Mouse (Mus musculus) inflammation-experienced regulatory T-cells, adult 6 months (primary cell): Measurements from ENCODE around the gene Mns1. TPM values are rescaled to one million over a fixed set of nuclear protein-coding genes. Genes with fewer than 3 reads are reported as not detected.
"Not testable (repeated sequence)": the region's sequence is repeated elsewhere in the genome, so short reads cannot be mapped to it uniquely, and the experiment has no call there.

Experiments used
- ATAC-seq: one replicate; pipeline ENCODE4 v1.8.0; 2017
- polyA plus RNA-seq, 3 experiments: library from polyadenylated mRNA; unstranded; fragments of 100-300 nt; shearing (Covaris generic); gene quantifications; one replicate each; pipeline ENCODE4 v1.2.1; 2017

Mns1 gene
- polyA plus RNA-seq, 3 experiments from 2014 or later, result 15.0 to 47.1 (median 15.9) TPM

DNA sequence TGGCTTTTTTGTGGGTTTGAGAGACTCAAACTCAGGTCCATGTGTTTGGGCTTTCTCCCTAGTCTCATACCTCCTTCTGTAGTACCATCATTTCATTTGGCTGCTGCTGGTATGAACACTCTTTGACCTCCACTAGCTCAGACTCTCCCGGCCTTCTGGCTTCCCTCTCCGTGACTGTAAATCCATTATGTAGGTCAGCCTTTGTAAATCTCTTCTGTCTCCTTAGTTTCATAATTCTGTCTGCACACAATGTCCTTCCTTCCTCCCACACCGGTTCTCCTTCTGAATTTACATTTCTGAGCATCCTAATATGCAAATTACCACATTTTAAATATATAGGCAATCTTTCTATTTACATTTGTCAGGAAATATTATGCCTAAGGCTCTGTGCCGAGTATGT is 9.9 kb upstream of the Mns1 start:
- no peak for ATAC-seq

DNA sequence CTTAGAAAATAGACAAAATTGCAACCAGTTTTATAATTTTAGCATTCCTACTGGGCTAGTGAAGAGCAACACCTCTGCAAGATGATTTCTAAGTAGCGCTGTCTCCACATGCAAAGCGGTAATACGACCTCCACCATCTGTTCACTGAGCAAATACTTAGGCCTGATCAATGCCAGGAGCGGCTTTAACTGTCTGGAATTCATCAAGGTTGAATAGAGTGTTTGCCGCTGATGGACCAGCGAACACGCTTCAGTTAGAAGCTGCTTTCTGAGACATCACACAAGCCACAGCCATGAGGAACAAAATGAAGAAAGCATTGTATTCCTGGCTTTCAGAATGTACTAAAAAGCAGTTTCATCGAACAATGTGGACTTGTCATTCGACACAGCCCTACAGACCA is 2.9 kb upstream of the Mns1 start:
- ATAC-seq, result no peak

DNA sequence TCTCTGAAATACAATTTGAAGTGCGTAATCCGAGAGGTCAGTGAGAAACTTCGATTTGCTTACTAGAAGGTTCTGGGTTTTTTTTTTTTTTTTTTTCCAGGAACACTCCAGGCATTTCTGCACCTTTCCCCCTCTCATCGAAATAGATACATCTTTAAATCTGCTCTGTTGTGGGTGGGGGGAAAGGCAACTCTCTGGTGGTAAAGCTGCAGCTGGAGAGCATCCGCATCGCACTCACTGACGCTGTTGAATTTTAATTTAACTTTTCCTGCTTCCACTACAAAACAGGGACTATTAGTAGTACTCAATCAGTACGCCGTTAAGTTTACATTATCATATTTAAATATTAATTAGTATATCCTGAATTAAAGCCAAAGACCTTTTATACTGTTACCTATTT is 938 bp downstream of the Mns1 start:
- no peak for ATAC-seq

DNA sequence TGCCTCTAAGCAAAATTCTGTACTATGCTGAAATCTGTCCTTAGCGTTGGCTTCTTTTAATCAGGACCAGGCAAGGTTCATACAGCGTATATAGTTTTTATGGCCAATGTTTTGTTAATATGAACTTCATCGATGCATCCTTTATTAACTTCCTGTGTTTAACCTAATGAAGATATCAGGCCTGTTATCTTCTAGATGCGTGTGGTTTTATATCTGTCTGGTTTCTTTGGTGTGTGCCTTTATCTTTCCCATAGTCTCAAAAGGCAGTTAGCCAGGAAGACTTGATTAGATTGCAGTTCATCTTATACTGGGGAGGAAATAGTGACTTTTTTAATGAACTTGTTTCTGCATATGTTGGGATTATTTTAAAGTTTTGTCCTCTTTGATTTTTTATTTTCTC is 2.5 kb downstream of the Mns1 start:
- ATAC-seq, result no peak

DNA sequence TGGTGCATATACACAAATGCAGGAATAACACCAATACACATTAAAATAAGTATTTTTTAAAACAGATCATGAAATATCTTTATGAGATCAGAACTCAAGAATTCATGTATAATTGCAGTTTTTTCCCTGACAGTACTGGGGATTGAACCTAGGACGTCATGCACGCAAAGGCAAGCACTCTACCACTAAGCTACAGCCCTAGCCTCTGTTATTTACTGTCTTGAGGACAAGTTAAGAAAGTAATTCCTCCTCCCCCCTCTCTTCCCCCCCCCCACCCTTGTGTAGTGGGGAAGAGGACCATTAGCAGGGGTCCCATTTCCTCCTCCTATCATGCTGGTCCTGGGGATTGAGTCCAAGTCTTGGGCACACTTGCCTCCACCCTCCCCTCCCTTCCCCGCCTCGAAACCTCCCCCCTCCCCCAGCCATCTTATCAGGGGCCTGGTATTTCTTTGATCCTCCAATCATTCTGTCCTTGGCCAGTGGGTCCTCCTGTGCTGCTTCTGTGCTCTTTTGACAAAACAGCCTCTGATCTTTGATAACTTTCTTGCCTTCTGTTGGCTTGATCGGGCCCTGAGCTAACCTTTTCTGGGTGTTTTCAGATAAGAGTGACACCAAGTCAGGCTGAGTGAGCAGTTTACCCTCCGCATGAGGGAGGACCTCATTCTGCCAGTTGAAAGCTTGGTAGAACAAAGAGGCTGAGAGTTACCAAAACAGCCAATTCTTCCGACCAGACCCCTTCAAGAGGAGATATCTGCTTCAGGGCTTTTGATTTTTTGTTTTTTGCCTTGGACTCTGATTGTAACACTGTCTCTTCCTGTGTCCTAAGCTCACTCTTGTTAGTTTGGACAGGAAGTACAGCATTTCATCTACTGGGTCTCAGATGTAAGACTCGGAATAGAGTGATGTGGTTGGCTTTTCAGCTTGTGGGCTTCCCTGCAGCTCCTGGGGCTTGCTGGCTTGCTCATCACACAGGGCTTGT is 3.4 kb downstream of the Mns1 start:
- ATAC-seq, result no peak

DNA sequence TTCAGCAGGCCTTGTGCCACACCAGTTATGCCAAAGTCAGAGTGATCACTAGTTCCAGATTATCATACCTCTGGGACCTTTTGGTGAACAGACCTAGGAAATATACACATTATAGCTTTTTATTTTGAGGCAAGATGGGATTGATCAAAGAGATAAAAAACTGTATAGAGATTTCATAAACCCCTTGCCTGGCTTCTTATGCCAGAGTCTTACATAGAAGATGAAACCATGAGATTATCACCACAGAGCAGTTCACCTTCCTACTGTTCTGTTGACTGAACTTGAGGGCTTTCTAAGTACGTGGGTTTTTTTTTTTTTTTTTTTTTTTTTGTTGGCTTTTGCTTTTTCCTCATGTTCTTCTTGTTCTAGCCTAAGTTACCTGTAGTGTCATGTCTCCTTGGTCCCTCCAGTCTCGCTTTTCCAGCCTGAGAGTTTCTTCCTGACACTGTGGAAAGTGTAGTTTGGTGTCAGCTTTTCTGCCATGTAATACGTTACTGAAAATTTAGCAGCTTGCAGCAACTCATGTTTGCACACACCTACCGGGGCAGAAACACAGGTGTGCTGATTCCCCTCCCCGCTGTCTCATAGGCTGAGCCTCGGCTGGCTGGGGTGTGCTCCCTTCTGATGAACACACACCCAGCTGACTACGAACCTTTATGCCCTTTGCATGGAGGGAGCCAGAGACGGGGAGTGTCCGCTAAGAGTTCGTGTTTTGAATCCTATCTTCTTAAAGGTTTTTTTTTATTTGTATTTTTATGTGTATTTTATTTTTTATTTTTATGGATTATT is 4.3 kb downstream of the Mns1 start:
- ATAC-seq, result no peak

DNA sequence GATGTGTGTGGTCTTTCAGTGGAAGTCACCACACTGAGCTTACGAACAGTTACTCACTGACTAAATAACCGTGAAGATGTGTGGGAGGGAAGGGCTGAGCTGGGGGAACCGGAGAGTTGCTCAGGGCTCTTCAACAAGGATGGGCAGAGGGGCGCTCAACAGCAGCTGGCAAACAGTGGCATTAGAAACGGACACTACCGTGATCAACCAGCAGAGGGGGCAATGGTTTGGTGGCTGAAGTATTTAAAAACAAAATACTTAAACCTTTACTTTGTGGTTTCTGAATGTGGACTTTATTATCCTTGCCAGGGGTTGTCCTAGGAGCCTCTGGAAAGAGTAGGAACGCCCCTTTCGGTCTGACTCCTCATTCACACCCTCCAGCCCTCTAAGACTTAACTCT is 10.2 kb downstream of the Mns1 start:
- peak; percentile 44 for ATAC-seq

DNA sequence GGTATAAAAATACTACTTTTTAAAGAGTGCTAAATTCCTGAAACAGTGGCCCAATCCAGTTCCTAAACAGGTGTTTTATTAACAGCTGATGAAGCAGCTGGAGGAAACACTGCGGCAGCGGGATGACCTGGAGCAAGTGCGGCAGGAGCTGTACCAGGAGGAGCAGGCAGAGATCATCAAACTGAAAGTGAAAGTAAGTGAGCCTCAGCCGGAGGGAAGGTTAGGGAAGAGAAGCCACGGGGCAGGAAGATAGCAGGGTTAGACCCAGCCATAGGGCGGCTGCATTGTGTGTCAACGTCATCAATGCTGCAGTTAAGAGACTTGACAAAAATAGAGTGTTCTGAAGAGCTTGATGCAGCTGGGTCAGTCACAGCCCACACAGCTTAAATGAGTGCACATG is 11.6 kb downstream of the Mns1 start:
- peak; percentile 97 for ATAC-seq

DNA sequence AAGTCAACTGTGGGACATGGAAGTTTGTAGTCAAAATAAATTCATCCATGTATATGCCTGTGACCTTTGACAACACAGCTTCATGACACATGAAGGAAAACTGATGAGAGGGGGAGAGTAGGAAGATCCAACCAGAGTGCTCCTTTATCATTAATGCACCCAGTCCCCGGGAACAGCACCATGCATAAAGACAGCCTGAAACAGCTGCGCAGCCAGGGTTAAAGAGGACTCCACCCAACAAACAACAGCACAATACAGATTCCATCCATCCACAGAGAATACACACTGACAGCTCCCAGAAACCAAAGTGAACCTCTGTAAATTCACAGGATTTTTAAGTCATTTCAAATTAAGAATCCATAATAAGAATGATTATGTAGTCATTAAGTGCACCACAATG is 12.0 kb downstream of the Mns1 start:
- peak; percentile 10 for ATAC-seq

DNA sequence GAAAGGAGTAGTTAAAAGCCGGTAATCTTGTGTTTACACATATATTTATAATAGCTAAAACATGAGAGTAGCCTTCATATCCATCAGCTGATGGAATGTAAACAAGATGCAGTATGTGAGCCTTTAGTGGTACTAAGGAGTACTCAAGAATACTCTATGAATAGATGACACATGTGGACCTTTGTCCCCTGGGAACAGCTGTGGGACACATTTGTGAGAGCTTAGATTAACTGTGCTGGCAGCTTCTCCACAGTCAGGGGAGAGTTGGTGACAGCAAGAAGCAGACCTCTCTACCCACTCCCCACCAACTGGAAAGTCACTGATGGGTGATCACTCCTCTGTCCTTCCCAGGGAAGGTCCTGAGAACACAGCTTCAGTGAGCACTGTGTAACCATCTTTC is 12.6 kb downstream of the Mns1 start:
- ATAC-seq, result no peak

DNA sequence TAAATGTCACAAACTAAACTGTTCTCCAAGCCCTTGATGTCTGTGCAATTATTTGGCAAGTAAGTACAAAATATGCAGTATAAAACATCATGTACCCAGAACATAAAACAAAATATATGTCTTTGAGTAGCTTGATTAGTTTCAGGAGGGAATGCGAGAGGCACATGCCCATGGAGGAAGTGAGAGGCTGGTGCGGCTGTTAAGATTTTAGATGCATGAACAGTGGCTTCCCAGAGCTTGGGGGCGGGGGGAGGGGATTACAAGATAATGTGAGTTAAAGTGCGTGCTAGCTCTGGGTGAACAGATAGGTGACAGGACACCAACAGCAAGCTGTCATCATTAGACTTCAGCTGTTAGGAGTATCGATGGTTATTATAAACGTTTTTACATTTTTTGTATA is 13.3 kb downstream of the Mns1 start:
- no peak for ATAC-seq

DNA sequence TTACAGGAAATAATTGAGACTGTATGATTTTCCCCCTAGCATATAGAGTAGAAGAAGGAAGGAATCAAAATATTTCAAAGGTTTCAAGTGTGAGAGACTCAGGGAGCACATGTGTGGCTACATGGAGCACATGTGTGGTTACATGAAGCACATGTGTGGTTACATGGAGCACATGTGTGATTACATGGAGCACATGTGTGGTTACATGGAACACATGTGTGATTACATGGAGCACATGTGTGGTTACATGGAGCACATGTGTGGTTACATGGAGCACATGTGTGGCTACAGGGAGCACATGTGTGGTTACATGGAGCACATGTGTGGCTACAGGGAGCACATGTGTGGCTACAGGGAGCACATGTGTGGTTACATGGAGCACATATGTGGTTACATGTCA is 16.5 kb downstream of the Mns1 start:
- not testable (repeated sequence) for ATAC-seq

DNA sequence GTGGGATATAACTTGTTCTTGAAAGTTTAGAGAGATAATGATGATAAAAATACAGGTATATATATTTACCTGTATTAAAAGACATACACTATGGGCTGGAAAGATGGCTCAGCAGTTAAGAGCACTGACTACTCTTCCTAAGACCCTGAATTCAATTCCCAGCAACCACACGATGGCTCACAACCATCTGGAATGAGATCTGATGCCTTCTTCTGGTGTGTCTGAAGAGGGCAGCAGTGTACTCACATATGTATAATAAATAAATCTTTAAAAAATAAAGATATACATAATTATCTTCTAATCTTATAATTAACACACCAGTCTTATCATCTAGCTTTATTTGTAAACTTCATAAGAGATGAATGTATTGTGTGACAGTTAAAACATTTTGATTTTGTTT is 18.6 kb downstream of the Mns1 start:
- ATAC-seq, result no peak

DNA sequence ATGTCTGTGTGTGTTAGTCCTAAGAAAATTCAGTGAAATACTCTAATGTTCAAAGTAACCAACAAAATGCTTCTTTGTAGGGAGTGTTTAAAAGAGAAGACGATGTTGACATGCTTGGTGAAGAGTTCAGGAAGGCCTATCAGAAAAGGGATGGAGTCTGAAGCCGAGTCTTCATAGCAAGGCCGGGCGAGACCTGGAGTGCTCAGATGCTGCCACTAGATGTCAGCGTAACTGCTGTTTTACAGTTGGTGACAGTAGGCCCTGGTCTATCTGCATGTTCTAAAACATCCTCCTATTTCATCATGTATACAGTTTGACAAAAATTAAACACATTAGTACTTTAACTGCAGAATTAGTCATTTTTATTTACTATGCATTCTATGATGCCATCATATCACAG is 20.4 kb downstream of the Mns1 start:
- ATAC-seq, result peak; percentile 91

DNA sequence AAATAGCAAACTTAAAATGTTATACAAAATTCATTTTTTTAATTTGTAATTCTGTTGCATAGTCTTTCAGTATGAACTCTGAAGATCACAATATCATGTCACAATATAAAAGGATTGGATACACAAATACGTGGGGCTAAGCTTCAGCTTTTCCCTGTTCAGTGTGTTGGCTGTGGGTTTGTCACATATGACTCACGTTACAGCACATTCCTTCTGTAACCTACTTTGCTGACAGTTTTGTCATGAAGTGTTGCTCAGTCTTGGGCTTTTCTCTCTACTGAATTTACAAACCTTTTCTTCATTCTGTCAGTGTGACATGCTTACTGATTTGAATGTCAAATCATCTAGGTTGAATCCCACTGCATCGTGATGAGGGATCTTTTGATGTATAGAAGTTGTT is 21.9 kb downstream of the Mns1 start:
- ATAC-seq, result no peak

DNA sequence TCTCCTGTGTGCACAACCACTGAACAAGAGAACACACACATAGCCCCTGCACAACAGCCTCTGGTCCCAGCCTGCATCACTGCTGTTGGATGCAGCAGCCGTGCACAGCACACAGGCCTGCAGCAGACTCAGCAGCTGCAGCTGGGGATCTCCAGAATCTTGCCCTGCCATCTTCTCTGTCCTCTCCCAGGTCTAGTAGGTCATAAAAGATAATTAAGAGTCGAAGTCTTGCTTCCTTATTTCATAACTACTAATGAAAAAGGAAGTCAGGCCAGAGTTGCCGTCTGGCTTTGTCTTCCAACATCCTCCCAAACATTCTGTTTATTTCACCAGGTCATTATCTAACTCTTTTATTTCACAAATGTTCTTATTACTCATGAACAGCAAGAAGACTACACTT is 23.0 kb downstream of the Mns1 start:
- no peak for ATAC-seq

DNA sequence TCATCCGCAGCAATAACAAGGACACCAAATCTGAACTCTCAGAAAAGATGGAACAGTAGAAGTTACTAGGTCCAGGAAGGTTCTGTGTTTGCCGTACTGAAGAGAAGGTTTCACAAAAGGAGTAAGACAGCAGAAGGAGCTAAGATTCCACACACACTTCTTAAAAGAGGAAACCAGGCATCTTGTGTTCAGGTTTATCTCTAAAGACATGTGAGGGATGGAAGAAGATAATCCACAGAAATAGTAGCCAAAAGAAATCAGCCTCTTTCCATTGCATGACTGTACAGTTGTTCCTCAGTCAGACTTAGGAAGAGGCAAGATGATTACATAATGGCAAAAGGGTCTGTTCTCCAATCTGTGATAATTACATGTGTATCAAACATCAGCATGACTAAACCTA is 24.6 kb downstream of the Mns1 start:
- no peak for ATAC-seq

DNA sequence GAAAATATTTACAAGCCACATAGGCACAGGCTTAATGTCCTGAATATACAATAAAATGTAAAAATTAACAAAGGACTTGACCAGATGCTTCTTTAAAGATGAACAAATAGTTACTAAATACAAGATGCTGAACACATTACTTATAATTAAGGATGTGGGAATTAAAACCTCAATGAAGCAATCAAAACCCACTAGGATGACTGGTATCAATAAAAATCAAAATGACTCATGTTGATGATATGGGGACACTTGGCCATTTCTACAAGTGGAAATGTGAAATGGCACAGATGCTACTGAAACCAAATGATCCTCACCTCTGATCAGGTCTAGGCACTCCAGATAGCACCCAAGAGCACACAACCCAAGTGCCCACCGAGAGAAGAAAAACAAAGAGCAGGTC is 27.0 kb downstream of the Mns1 start:
- no peak for ATAC-seq

DNA sequence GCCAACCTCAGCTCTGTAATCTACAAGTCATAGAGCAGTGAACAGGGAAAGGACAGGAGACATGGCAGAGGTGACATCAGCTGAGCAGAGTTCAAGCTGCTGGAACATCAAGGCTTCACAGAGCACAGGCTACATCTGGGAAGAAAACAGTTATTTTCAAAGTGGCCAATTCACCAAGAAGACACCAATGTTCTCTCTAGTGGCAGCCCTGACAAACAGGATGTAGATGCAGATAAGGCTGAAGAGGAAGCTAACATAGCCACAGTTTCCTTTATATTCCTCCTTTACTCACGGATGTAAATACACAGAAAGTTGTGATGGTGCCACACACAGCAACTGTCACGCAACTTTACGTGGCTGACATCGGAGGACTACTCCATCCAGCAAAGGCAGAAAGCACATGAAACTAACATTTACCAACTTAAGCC is 28.0 kb downstream of the Mns1 start:
- ATAC-seq, result peak; percentile 91

DNA sequence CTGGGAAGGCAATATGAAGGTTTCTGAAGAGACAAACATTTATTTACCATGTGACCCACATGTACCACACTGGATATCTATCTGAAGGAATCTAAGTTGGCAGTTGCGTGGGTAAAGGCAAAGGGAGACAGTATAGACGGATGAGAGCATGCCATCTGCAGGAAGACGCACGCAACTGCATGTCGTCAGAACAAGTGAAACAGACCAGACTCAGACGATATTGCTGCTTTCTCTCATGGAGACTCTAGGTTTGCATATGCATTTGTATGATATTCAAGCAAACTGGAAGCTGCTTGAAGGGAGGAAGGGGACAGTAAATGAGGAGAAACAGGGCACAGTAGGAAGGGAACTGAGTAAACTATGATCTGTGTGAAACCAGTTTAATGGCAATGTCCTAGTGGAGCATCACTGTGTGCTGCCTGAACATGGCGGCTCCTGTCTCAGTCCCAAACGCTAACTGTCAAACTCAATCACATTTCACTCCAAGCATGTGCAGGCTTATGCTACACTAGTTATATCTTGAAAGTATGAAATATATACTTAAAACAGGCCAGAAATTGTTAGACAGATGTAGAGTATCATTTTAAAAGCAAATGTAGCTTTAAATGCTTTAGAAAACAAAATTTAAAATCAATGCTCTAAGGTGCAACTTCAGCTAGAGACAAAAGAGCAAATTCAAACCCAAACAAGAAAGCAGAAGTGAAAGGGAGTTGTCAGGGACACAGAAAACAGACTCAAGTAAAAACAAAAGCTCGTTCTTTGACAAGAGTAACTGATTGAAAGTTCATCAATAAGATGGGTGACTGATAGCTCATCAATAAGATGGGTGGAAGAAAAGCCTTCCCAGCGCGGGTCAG is 30.0 kb downstream of the Mns1 start:
- ATAC-seq, result peak; percentile 73

DNA sequence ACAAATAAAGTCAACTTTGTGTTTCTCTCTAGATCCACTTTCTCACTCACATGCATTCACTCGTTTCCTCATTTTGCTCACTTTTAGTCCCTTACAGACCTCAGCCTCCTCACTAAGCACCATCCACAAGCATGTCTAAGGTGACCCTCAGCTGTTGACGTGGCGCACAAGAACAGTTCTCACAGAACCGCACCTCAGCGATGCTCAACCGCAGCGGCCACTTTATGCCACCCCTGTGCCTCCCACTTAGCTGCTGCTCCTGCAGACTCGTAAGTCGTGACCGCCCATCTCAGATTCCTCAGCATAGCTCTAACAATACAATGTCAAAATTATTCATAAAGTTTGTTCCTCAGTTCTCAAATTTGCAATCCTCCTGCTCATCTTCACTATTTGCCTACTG is 30.8 kb downstream of the Mns1 start:
- ATAC-seq, result no peak

DNA sequence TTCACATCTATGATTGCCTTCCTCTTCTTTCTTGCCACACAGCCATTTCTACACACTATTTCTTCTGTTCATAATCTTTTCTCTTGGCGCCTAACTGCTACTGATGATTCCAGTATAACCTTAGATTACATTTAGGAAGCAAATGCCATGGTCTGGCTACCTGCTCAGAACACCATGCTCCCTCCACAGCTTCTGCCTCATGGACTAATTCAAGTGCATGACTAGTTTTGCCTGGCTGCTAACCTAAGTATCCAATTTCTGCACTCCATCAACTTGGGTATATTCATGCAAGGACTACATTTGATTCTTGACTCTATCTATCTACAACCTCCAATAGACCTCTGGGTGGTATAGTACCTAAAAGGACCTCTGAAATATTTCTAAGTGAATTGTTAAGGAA is 32.0 kb downstream of the Mns1 start:
- no peak for ATAC-seq

DNA sequence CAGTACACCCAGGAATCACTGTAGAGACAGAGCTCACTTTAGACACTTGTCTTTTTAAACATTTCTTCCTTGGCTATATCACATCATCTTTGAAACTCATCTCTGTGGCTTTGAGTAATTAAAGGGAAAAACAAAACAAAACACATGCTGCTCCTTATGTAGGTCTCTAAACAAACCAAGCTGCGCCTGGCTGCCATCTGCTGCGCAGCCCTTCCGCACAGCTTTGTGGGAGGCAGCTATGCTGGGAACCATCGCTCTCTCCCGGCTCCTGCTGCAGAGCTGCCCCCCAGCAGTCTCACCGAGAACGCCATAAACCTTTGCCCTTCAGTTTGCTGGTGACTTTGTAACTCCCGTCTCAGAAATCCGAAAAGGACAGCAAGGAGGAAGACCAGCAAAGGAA is 37.7 kb downstream of the Mns1 start:
- ATAC-seq, result no peak
